Mouse (Mus musculus): ENCODE results near the gene Klhl24. TPM values are rescaled to one million over a fixed set of nuclear protein-coding genes. Genes with fewer than 3 reads are reported as not detected.

Klhl24 gene
- polyA plus RNA-seq, 1 experiment from 2014 or later: 34.1 TPM

- H3K4me1 ChIP-seq (replicated peaks): no peaks in the 10 kb centered on the region
- no peaks in the 10 kb centered on the region for H3K27me3 ChIP-seq
- no peak for ATAC-seq (ENCODE audit: insufficient number of reproducible peaks, insufficient read depth, low FRiP score, low TSS enrichment, low read depth)
- H3K36me3 ChIP-seq: peaks cover 47% of the 10 kb centered on the region
- no peak overlapping the region for H3K9ac ChIP-seq (replicated peaks)
- WGBS: 76% methylated on average over 5 of the region's 5 CpGs
- no peak overlapping the region for H3K4me2 ChIP-seq
- no peak overlapping the region for H3K4me3 ChIP-seq (replicated peaks)
- no peaks in the 10 kb centered on the region for H3K9me3 ChIP-seq
- no peak overlapping the region for H3K27ac ChIP-seq
Observed at GRCm38 (mm10) chr16:20151991-20152390, 54.6 kb downstream of the Klhl24 start.

GRCm38 (mm10) chr16:20153742-20154141 is 56.4 kb downstream of the Klhl24 start:
- Histone ChIP-seq H3K9ac (replicated peaks) (no peak overlapping the region), H3K36me3 (peaks cover 62% of the 10 kb centered on the region), H3K27ac (no peak overlapping the region), H3K4me3 (replicated peaks) (no peak overlapping the region), H3K4me2 (no peak overlapping the region), H3K27me3 (no peaks in the 10 kb centered on the region), H3K9me3 (no peaks in the 10 kb centered on the region), H3K4me1 (replicated peaks) (no peaks in the 10 kb centered on the region)
- no peak for ATAC-seq (ENCODE audit: insufficient number of reproducible peaks, insufficient read depth, low FRiP score, low TSS enrichment, low read depth)
- WGBS: 79% methylated on average over 3 of the region's 3 CpGs

DNA sequence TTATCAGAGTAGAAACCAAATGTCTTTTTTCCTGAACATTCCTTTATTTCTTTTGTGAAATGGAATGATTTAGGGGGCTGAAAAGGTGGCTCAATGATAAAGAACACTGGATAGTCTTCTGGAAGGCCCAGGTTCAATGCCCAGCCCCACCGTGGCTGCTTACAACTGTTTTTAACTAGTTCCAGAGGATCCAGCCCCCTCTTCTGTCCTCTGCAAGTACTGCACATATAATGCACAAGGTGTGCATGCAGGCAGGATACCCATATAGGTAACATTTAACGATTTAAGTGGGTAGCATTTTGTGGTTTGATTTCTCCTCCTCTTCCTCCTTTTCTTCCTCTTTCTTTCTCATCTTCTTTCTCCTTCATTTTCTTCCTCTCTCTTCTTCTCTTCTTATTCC is 62.8 kb downstream of the Klhl24 start:
- H3K36me3 ChIP-seq: peaks cover 93% of the 10 kb centered on the region
- H3K4me3 ChIP-seq (replicated peaks): no peak overlapping the region
- no peak overlapping the region for H3K4me2 ChIP-seq
- no peaks in the 10 kb centered on the region for H3K27me3 ChIP-seq
- 75% methylated on average over 2 of the region's 2 CpGs for WGBS
- no peak for ATAC-seq (ENCODE audit: insufficient number of reproducible peaks, insufficient read depth, low FRiP score, low TSS enrichment, low read depth)
- H3K27ac ChIP-seq: no peak overlapping the region
- no peak overlapping the region for H3K9ac ChIP-seq (replicated peaks)
- H3K4me1 ChIP-seq (replicated peaks): no peaks in the 10 kb centered on the region
- H3K9me3 ChIP-seq: no peaks in the 10 kb centered on the region

DNA sequence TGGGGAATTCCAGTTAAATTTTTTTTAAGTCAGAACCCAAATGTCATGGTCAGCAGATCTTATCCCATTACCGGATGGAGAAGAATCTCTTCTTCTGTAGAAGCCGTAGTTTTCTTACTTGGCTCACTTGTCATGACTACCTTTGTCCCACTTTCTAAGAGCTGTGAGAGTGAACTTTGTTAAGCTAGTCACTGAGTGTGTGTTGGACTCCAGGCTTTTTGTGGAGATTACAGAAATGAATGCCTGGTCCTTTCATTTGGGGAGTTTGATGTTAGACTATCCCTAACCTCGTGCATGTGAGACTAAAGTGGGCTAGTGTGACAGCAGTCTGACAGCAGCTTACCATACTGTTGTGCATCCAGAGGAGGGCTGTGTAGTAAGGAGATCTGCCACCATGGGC is 71.7 kb downstream of the Klhl24 start:
- ATAC-seq (ENCODE audit: insufficient number of reproducible peaks, insufficient read depth, low FRiP score, low TSS enrichment, low read depth): no peak
- H3K27me3 ChIP-seq: no peaks in the 10 kb centered on the region
- no peak overlapping the region for H3K9ac ChIP-seq (replicated peaks)
- H3K36me3 ChIP-seq: peaks cover 92% of the 10 kb centered on the region
- peaks cover 4% of the 10 kb centered on the region; the same call in 1 of the 2 replicates for H3K9me3 ChIP-seq
- 93% methylated on average over 3 of the region's 3 CpGs for WGBS
- H3K27ac ChIP-seq: no peak overlapping the region
- no peaks in the 10 kb centered on the region for H3K4me1 ChIP-seq (replicated peaks)
- no peak overlapping the region for H3K4me3 ChIP-seq (replicated peaks)
- H3K4me2 ChIP-seq: no peak overlapping the region

DNA sequence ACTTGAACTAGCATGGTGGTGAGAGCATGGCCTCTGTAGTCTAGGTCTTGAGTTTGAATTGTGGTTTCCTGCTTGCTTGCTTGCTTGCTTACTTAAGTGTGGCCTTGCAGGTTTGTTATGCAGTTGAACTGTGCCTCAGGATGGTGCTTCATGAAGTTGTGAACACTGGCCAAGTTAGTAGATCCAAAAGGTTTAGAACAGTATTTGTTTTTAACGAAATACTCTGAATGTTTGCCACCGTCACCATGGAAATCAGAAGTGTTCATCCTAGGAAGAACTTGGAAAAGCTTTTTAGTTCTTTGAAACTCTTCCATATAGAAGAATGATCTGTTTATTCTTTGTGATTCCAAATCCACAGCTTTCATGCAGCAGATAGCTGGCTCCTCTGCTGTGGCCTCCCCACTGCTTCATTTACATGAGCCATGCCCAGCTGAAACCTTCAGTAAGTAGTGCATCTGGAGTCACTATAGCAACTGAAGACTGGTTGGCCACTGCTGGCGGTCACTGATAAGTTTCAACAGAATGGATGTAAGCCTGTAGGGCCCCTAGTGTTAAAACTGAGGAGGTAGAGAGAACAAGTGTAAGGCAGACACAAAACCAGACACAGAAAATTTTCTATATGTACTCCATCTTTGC is 72.2 kb downstream of the Klhl24 start:
- Histone ChIP-seq H3K27me3 (no peaks in the 10 kb centered on the region), H3K9ac (replicated peaks) (no peak overlapping the region), H3K4me1 (replicated peaks) (no peaks in the 10 kb centered on the region), H3K27ac (no peak overlapping the region), H3K36me3 (peaks cover 92% of the 10 kb centered on the region), H3K4me3 (replicated peaks) (no peak overlapping the region), H3K4me2 (no peak overlapping the region), H3K9me3 (peaks cover 4% of the 10 kb centered on the region; the same call in 1 of the 2 replicates)
- WGBS: 90% methylated on average over 3 of the region's 3 CpGs
- no peak for ATAC-seq (ENCODE audit: insufficient number of reproducible peaks, insufficient read depth, low FRiP score, low TSS enrichment, low read depth)

Other genes starting within 250 kb of the Klhl24 start
- 5.7 and 6.0 TPM in 2 replicates for gene Klhl6, start 114.5 kb upstream of the Klhl24 start, polyA plus RNA-seq (2016; fragmentation: Nextera tagmentation; extraction: Ambion mirVana)
- 59.4 and 63.7 TPM in 2 replicates for gene Yeats2, start 43.5 kb downstream of the Klhl24 start, polyA plus RNA-seq (2016; fragmentation: Nextera tagmentation; extraction: Ambion mirVana)
- gene Map6d1, start 143.8 kb downstream of the Klhl24 start, polyA plus RNA-seq (2016; fragmentation: Nextera tagmentation; extraction: Ambion mirVana): 0.92 and 1.1 TPM in 2 replicates
- gene Parl, start 204.8 kb downstream of the Klhl24 start, polyA plus RNA-seq (2016; fragmentation: Nextera tagmentation; extraction: Ambion mirVana): 104 and 105 TPM in 2 replicates
- not detected in 2 replicates for gene Cyp2ab1, start 227.9 kb downstream of the Klhl24 start, polyA plus RNA-seq (2016; fragmentation: Nextera tagmentation; extraction: Ambion mirVana)

Measured in limb, embryonic 12.5 days (tissue).